Mouse (Mus musculus): ENCODE results near the gene Timeless. TPM values are rescaled to one million over a fixed set of nuclear protein-coding genes. Genes with fewer than 3 reads are reported as not detected.
"Not testable (repeated sequence)": the region's sequence is repeated elsewhere in the genome, so short reads cannot be mapped to it uniquely, and the experiment has no call there.

Timeless gene
- polyA plus RNA-seq (2012; ENCODE audit: insufficient read depth, insufficient read length, missing spikeins) = 3.6 and 5.3 TPM in 2 replicates

- H3K27ac ChIP-seq (replicated peaks; ENCODE audit: low read depth, low read length) = peak within 1 kb of the TSS; percentile 82
- H3K4me1 ChIP-seq (ENCODE audit: control insufficient read depth, insufficient read depth, insufficient read length, low read length) = no peaks in the 10 kb centered on the region
- peak within 1 kb of the TSS; percentile 84 for H3K4me3 ChIP-seq (ENCODE audit: insufficient read depth, low read depth, low read length)
Measured at GRCm38 (mm10) chr10:128231697-128232419, at the start of gene Timeless. Timeless (plus strand) TSS chr10:128232065.

DNA sequence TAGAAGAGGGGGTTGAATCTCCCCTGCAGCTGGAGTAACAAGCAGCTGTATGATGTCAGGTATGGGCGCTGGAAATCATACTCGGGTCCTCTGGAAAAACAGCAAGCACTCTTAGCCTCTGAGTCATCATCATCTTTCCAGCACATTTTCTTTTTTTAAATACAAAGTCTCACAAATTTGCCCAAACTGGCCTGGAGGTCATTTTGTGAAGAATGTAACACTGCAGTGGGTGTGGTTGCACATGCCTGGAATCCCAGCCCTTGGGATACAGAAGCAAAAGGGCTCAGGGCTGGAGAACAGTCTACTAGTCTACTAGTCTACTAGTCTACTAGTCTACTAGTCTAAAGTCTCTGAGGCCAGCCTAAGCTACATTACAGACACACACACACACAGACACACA, 47.6 kb upstream of the Timeless start:
- H3K27ac ChIP-seq (replicated peaks; ENCODE audit: low read depth, low read length) = no peak overlapping the region
- H3K4me3 ChIP-seq (ENCODE audit: insufficient read depth, low read depth, low read length) = no peak overlapping the region

GRCm38 (mm10) chr10:128185277-128185940, 46.5 kb upstream of the Timeless start:
- Histone ChIP-seq H3K4me1 (ENCODE audit: control insufficient read depth, insufficient read depth, insufficient read length, low read length) (no peaks in the 10 kb centered on the region; the same call in 1 of the 2 replicates), H3K4me3 (ENCODE audit: insufficient read depth, low read depth, low read length) (no peak overlapping the region), H3K27ac (replicated peaks; ENCODE audit: low read depth, low read length) (no peak overlapping the region)

More for the DNA sequence above, 47.6 kb upstream of the Timeless start:
- H3K4me1 ChIP-seq (ENCODE audit: control insufficient read depth, insufficient read depth, insufficient read length, low read length) = no peaks in the 10 kb centered on the region; the same call in 1 of the 2 replicates

GRCm38 (mm10) chr10:128185959-128186358, 45.9 kb upstream of the Timeless start:
- no peaks in the 10 kb centered on the region; the same call in 1 of the 2 replicates for H3K4me1 ChIP-seq (ENCODE audit: control insufficient read depth, insufficient read depth, insufficient read length, low read length)
- no peak overlapping the region for H3K4me3 ChIP-seq (ENCODE audit: insufficient read depth, low read depth, low read length)
- no peak overlapping the region for H3K27ac ChIP-seq (replicated peaks; ENCODE audit: low read depth, low read length)

GRCm38 (mm10) chr10:128187181-128187605, 44.7 kb upstream of the Timeless start:
- no peak overlapping the region for H3K27ac ChIP-seq (replicated peaks; ENCODE audit: low read depth, low read length)
- no peak overlapping the region for H3K4me3 ChIP-seq (ENCODE audit: insufficient read depth, low read depth, low read length)
- no peaks in the 10 kb centered on the region; the same call in 1 of the 2 replicates for H3K4me1 ChIP-seq (ENCODE audit: control insufficient read depth, insufficient read depth, insufficient read length, low read length)

GRCm38 (mm10) chr10:128188242-128188877, 43.5 kb upstream of the Timeless start:
- Histone ChIP-seq H3K4me1 (ENCODE audit: control insufficient read depth, insufficient read depth, insufficient read length, low read length) (no peaks in the 10 kb centered on the region), H3K4me3 (ENCODE audit: insufficient read depth, low read depth, low read length) (no peak overlapping the region), H3K27ac (replicated peaks; ENCODE audit: low read depth, low read length) (no peak overlapping the region)

- no peaks in the 10 kb centered on the region for H3K4me1 ChIP-seq (ENCODE audit: control insufficient read depth, insufficient read depth, insufficient read length, low read length)
Measured at GRCm38 (mm10) chr10:128191472-128191871, 40.4 kb upstream of the Timeless start.

DNA sequence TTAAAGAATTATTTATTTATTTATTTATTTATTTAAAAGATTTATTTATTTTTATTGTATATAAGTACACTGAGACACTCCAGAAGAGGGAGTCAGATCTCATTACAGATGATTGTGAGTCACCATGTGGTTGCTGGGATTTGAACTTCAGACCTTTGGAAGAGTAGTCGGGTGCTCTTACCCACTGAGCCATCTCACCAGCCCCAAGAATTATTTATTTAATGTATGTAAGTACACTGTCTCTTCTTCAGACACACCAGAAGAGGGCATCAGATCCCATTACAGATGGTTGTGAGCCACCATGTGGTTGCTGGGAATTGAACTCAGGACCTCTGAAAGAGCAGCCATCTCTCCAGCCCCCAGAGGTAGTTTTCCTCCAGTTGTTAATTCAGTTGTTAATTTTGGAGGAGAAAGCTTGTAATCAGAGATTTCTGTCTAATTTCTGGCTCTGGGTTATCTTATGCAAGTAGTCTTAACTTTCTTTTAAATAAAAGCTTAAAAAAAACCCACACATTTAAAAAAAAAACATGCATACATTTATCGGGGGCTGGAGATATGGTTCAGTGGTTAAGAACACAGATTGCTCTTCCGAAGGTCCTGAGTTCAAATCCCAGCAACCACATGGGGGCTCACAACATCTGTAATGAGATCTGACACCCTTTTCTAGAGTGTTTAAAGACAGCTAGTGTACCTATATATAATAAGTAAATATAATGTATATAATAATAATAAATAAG, 39.7 kb upstream of the Timeless start:
- H3K4me3 ChIP-seq (ENCODE audit: insufficient read depth, low read depth, low read length); H3K4me1 ChIP-seq (ENCODE audit: control insufficient read depth, insufficient read depth, insufficient read length, low read length); H3K27ac ChIP-seq (replicated peaks; ENCODE audit: low read depth, low read length): not testable (repeated sequence)

More at GRCm38 (mm10) chr10:128191472-128191871, 40.4 kb upstream of the Timeless start:
- Histone ChIP-seq H3K4me3 (ENCODE audit: insufficient read depth, low read depth, low read length) (no peak overlapping the region), H3K27ac (replicated peaks; ENCODE audit: low read depth, low read length) (no peak overlapping the region)

DNA sequence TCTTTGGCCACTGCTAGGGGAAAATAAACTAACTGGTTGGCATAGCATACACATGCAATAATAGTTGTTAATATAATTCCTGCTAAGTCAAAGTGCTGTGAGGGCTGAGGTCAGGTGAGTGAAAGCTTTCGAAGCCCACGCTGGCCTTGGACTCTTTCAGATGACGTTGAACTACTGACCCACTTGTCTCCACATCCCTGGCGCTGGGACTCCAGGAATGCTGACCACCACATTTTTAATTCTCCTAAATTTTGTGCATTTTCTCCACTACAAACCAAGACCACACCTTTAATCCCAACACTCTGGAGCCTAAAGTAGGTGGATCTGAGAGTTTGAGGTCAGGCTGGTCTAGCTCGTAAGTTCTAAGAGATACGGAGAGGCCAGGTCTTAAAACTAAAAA, 38.8 kb upstream of the Timeless start:
- H3K27ac ChIP-seq (replicated peaks; ENCODE audit: low read depth, low read length) = no peak overlapping the region
- H3K4me1 ChIP-seq (ENCODE audit: control insufficient read depth, insufficient read depth, insufficient read length, low read length) = no peaks in the 10 kb centered on the region
- H3K4me3 ChIP-seq (ENCODE audit: insufficient read depth, low read depth, low read length) = no peak overlapping the region

DNA sequence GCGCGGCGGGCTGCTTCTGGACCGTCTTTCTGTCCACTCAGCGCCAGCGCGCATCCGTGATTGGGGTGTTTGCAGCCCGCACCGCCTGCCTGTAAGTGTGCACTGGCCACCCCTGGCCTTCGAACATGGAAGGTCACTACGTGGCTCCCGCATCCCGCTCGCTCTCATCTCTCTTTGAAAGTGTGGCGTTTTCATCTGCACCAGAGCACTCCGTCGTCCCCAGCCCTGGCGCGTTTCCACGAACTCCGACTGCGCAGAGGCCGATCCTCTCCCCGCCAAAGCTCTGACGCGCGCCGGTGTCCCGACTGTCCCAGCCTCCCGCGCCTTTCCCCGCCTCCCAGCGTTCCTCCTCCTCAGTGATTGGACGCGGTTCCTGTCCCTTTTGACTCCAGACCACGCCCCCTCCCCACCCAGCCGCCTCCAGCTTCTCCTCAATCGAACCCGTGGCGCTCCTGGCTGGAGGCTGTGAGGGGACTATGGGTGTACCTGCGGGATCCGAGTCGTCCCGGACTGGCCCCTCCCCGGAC, 37.8 kb upstream of the Timeless start, which contains the start of gene Gls2:
Gene Gls2, plus strand, starts transcription at position 434 of the 527 bp plus-strand sequence.
- no peaks in the 10 kb centered on the region for H3K4me1 ChIP-seq (ENCODE audit: control insufficient read depth, insufficient read depth, insufficient read length, low read length)
- peak within 1 kb of the TSS; percentile 65 for H3K4me3 ChIP-seq (ENCODE audit: insufficient read depth, low read depth, low read length)
- H3K27ac ChIP-seq (replicated peaks; ENCODE audit: low read depth, low read length) = no peak within 1 kb of the TSS

- Histone ChIP-seq H3K4me1 (ENCODE audit: control insufficient read depth, insufficient read depth, insufficient read length, low read length) (no peaks in the 10 kb centered on the region), H3K4me3 (ENCODE audit: insufficient read depth, low read depth, low read length) (peak overlapping the region; percentile 65), H3K27ac (replicated peaks; ENCODE audit: low read depth, low read length) (no peak overlapping the region)
Measured at GRCm38 (mm10) chr10:128194551-128195461, 37.1 kb upstream of the Timeless start.

- H3K4me1 ChIP-seq (ENCODE audit: control insufficient read depth, insufficient read depth, insufficient read length, low read length) = no peaks in the 10 kb centered on the region
- no peak overlapping the region for H3K27ac ChIP-seq (replicated peaks; ENCODE audit: low read depth, low read length)
- no peak overlapping the region for H3K4me3 ChIP-seq (ENCODE audit: insufficient read depth, low read depth, low read length)
Measured at GRCm38 (mm10) chr10:128201856-128202255, 30.0 kb upstream of the Timeless start.

GRCm38 (mm10) chr10:128204941-128205340, 26.9 kb upstream of the Timeless start:
- H3K27ac ChIP-seq (replicated peaks; ENCODE audit: low read depth, low read length) = no peak overlapping the region
- H3K4me3 ChIP-seq (ENCODE audit: insufficient read depth, low read depth, low read length) = no peak overlapping the region
- no peaks in the 10 kb centered on the region for H3K4me1 ChIP-seq (ENCODE audit: control insufficient read depth, insufficient read depth, insufficient read length, low read length)

- H3K27ac ChIP-seq (replicated peaks; ENCODE audit: low read depth, low read length) = no peak overlapping the region
- H3K4me3 ChIP-seq (ENCODE audit: insufficient read depth, low read depth, low read length) = no peak overlapping the region
- no peaks in the 10 kb centered on the region for H3K4me1 ChIP-seq (ENCODE audit: control insufficient read depth, insufficient read depth, insufficient read length, low read length)
Measured at GRCm38 (mm10) chr10:128208326-128208725, 23.5 kb upstream of the Timeless start.

Data from brown adipose tissue, adult 24 weeks (tissue).